Mouse (Mus musculus) kidney, adult 2 months (tissue): ENCODE results near the gene Kcnb1. TPM values are rescaled to one million over a fixed set of nuclear protein-coding genes. Genes with fewer than 3 reads are reported as not detected.
A peak's percentile ranks its signal among the peaks of the same experiment; 100 is the strongest.

Experiments
- DNase-seq: peaks from one replicate; pipeline ENCODE4 v3.0.0; 2021
- H3K27ac ChIP-seq: fragments of 200-500 bp; 2 replicates; pipeline ENCODE4 v1.5.1; 2012; ENCODE audit warnings: low read depth, low read length, control low read depth, inconsistent platforms; ENCODE audit not compliant: insufficient read depth
- H3K27me3 ChIP-seq: fragments of 200-500 bp; replicated peaks from 2 replicates; pipeline ENCODE4 v1.6.1; 2012; ENCODE audit warnings: mild to moderate bottlenecking, moderate library complexity, low read length, inconsistent platforms; ENCODE audit not compliant: control insufficient read depth, insufficient read depth
- H3K36me3 ChIP-seq: fragments of 200-500 bp; 2 replicates; pipeline ENCODE4 v1.6.1; 2012; ENCODE audit warnings: mild to moderate bottlenecking, moderate library complexity, low read length, inconsistent platforms; ENCODE audit not compliant: control insufficient read depth, insufficient read depth
- H3K4me1 ChIP-seq: fragments of 200-500 bp; 2 replicates; pipeline ENCODE4 v1.6.1; 2011; ENCODE audit warnings: low read length; ENCODE audit not compliant: control insufficient read depth, insufficient read depth
- H3K4me3 ChIP-seq: fragments of 200-500 bp; 2 replicates; pipeline ENCODE4 v1.5.1; 2011; ENCODE audit warnings: mild to moderate bottlenecking, low read depth, low read length, control low read depth; ENCODE audit not compliant: insufficient read depth
- CTCF ChIP-seq: fragments of 200-500 bp; conservative IDR thresholded peaks from 2 replicates; pipeline ENCODE4 v1.5.1; 2011; ENCODE audit warnings: low read depth, mild to moderate bottlenecking, control low read depth, low read length, moderate library complexity, mixed read lengths; ENCODE audit not compliant: insufficient read depth, insufficient read length
- POLR2A ChIP-seq: fragments of 200-500 bp; IDR thresholded peaks from one replicate; pipeline ENCODE4 v1.6.1; 2011; ENCODE audit warnings: low read depth, low read length, control low read depth
- WGBS: fragments of 180-500 bp; shearing (Covaris S2); methylation state at CpG from one replicate; pipeline ENCODE4 v1.1.7; 2018; 5-methylcytosine and 5-hydroxymethylcytosine counted together
- polyA plus RNA-seq: library from polyadenylated mRNA; depleted of rRNA; stranded (reverse); fragments of >200 nt; gene quantifications from 2 replicates; pipeline ENCODE4 v1.2.3, GENCODE M21; 2012

The Kcnb1 gene
- polyA plus RNA-seq, 1 experiment: 2.9 TPM

DNA sequence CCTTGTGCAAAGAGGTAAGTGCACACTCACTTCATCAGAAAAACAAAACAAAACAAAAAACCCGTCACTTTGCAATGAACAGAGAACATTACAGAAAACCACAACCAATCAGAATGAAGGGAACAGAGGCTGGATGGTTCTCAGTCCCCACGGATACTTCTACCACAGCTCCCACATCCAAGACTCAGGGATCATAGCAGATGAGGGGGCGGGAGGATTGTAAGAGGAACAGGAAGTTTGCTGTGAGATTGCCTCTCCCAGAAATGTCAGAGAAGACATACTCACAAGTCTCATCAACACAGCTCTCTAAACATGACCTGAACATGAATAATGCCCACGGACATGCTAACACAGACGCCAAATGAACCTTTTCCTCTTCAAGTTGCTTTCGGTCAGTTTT lies 40.9 kb downstream of the Kcnb1 start:
- no peak for DNase-seq
- Histone ChIP-seq H3K4me1 (no peaks in the 10 kb centered on the region), H3K27ac (no peak overlapping the region), H3K4me3 (no peak overlapping the region), H3K27me3 (no peaks in the 10 kb centered on the region), H3K36me3 (no peaks in the 10 kb centered on the region)
- WGBS: 85% methylated on average over 6 of the region's 6 CpGs
- TF ChIP-seq POLR2A (no peak), CTCF (no peak)

- peak; percentile 38 for DNase-seq
- WGBS: 64% methylated on average over 8 of the region's 8 CpGs
- Histone ChIP-seq H3K4me3 (no peak overlapping the region), H3K27me3 (no peaks in the 10 kb centered on the region), H3K36me3 (no peaks in the 10 kb centered on the region), H3K27ac (no peak overlapping the region), H3K4me1 (no peaks in the 10 kb centered on the region)
- TF ChIP-seq CTCF: no peak
- TF ChIP-seq POLR2A: no peak
These were observed 42.2 kb downstream of the Kcnb1 start for GRCm38 (mm10) chr2:167147708-167148107.

DNA sequence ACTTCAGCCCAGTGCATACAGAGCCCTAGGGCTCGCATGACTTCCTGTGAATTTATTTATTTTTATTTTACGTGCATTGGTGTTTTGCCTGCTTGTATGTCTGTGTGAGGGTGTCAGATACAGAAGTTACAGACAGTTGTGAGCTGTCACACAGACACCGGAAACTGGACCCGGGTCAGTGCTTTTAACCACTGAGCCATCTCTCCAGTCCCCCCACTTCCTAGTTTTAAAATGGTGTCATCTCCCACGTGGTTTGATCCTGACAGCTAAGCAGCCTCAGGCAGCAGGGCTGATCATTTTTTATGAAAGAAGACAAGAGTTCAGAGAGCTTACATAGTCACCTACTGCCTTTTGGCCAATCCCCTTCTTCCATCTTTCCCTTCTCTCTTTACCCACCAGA lies 44.1 kb downstream of the Kcnb1 start:
- H3K4me1 ChIP-seq: no peaks in the 10 kb centered on the region
- H3K36me3 ChIP-seq: no peaks in the 10 kb centered on the region
- no peak overlapping the region for H3K27ac ChIP-seq
- no peak overlapping the region for H3K4me3 ChIP-seq
- no peak for TF ChIP-seq POLR2A
- no peak for TF ChIP-seq CTCF
- DNase-seq: no peak
- H3K27me3 ChIP-seq: no peaks in the 10 kb centered on the region
- 21% methylated on average over 5 of the region's 5 CpGs for WGBS

- H3K27me3 ChIP-seq: no peaks in the 10 kb centered on the region
- TF ChIP-seq POLR2A: no peak
- TF ChIP-seq CTCF: no peak
- no peak overlapping the region for H3K27ac ChIP-seq
- H3K4me3 ChIP-seq: no peak overlapping the region
- DNase-seq: no peak
- 34% methylated on average over 14 of the region's 14 CpGs for WGBS
- no peaks in the 10 kb centered on the region for H3K4me1 ChIP-seq
- H3K36me3 ChIP-seq: no peaks in the 10 kb centered on the region
These were observed 45.3 kb downstream of the Kcnb1 start for GRCm38 (mm10) chr2:167144439-167145307.

GRCm38 (mm10) chr2:167143914-167144313 lies 46.0 kb downstream of the Kcnb1 start:
- WGBS: 74% methylated on average over 2 of the region's 2 CpGs
- H3K4me3 ChIP-seq: no peak overlapping the region
- DNase-seq: no peak
- TF ChIP-seq POLR2A (no peak), CTCF (no peak)
- no peak overlapping the region for H3K27ac ChIP-seq
- no peaks in the 10 kb centered on the region for H3K27me3 ChIP-seq
- no peaks in the 10 kb centered on the region for H3K4me1 ChIP-seq
- H3K36me3 ChIP-seq: no peaks in the 10 kb centered on the region

GRCm38 (mm10) chr2:167142282-167142681 lies 47.7 kb downstream of the Kcnb1 start:
- no peaks in the 10 kb centered on the region for H3K27me3 ChIP-seq
- no peak overlapping the region for H3K4me3 ChIP-seq
- no peak for DNase-seq
- TF ChIP-seq CTCF: no peak
- TF ChIP-seq POLR2A: no peak
- no peak overlapping the region for H3K27ac ChIP-seq
- no peaks in the 10 kb centered on the region for H3K36me3 ChIP-seq
- WGBS: 100% methylated on average over 3 of the region's 3 CpGs
- H3K4me1 ChIP-seq: no peaks in the 10 kb centered on the region

- Histone ChIP-seq H3K27ac (no peak overlapping the region), H3K4me1 (no peaks in the 10 kb centered on the region), H3K4me3 (no peak overlapping the region), H3K27me3 (no peaks in the 10 kb centered on the region), H3K36me3 (no peaks in the 10 kb centered on the region)
- TF ChIP-seq CTCF: no peak
- TF ChIP-seq POLR2A: no peak
- WGBS: 84% methylated on average over 4 of the region's 4 CpGs
- DNase-seq: no peak
These were observed 48.1 kb downstream of the Kcnb1 start for GRCm38 (mm10) chr2:167141810-167142209.
